Mouse (Mus musculus) layer of hippocampus, adult 2 months (tissue): ENCODE data around the gene Isy1. TPM values are rescaled to one million over a fixed set of nuclear protein-coding genes. Genes with fewer than 3 reads are reported as not detected.

Experiments
- DNase-seq, 2 experiments: peaks; one replicate each; pipeline ENCODE4 v3.0.0; 2022; ENCODE audit warnings: low spot score in 2 of 2
- H3K27ac ChIP-seq: fragments of 200-600 bp; 2 replicates; pipeline ENCODE4 v1.8.1; 2022
- H3K4me3 ChIP-seq: fragments of 200-600 bp; 2 replicates; pipeline ENCODE4 v1.8.1; 2022; ENCODE audit warnings: mild to moderate bottlenecking
- CTCF ChIP-seq: fragments of 200-600 bp; conservative IDR thresholded peaks from 2 replicates; pipeline ENCODE4 v1.8.1; 2022; ENCODE audit warnings: antibody characterized with exemption, mild to moderate bottlenecking, moderate library complexity
- total RNA-seq, 2 experiments: library from RNA; stranded (reverse); gene quantifications; 2 replicates each; pipeline ENCODE4 v1.2.3; 2021

Isy1 gene
- total RNA-seq, 2 experiments from 2014 or later, result 25.1 to 29.3 TPM

- H3K27ac ChIP-seq, result no peak overlapping the region
- no peak overlapping the region for H3K4me3 ChIP-seq
- TF ChIP-seq CTCF, result no peak
- DNase-seq, result no peak
These were observed 31.7 kb downstream of the Isy1 start for GRCm38 (mm10) chr6:87806857-87807256.

- Histone ChIP-seq H3K4me3 (no peak overlapping the region), H3K27ac (no peak overlapping the region)
- peak; percentile 46 for TF ChIP-seq CTCF
- no peak for DNase-seq
These were observed 32.6 kb downstream of the Isy1 start for GRCm38 (mm10) chr6:87806028-87806427.

- TF ChIP-seq CTCF, result no peak
- DNase-seq, result no peak
- Histone ChIP-seq H3K27ac (no peak overlapping the region), H3K4me3 (no peak overlapping the region)
These were observed 33.1 kb downstream of the Isy1 start for GRCm38 (mm10) chr6:87805448-87805847.

- Histone ChIP-seq H3K4me3 (no peak overlapping the region), H3K27ac (no peak overlapping the region)
- DNase-seq, result no peak
- no peak for TF ChIP-seq CTCF
These were observed 33.7 kb downstream of the Isy1 start for GRCm38 (mm10) chr6:87804886-87805285.

GRCm38 (mm10) chr6:87804036-87804435 is 34.6 kb downstream of the Isy1 start:
- Histone ChIP-seq H3K4me3 (no peak overlapping the region), H3K27ac (no peak overlapping the region)
- TF ChIP-seq CTCF, result no peak
- no peak for DNase-seq

- Histone ChIP-seq H3K27ac (no peak overlapping the region), H3K4me3 (no peak overlapping the region)
- DNase-seq, result no peak
- TF ChIP-seq CTCF, result no peak
These were observed 36.1 kb downstream of the Isy1 start for GRCm38 (mm10) chr6:87802462-87802861.

- no peak for DNase-seq
- TF ChIP-seq CTCF, result no peak
- no peak overlapping the region for H3K27ac ChIP-seq
- no peak overlapping the region for H3K4me3 ChIP-seq
These were observed 39.0 kb downstream of the Isy1 start for GRCm38 (mm10) chr6:87799576-87799975.

- Histone ChIP-seq H3K27ac (no peak overlapping the region), H3K4me3 (no peak overlapping the region)
- TF ChIP-seq CTCF, result no peak
- no peak for DNase-seq
These were observed 41.3 kb downstream of the Isy1 start for GRCm38 (mm10) chr6:87797321-87797720.

- H3K4me3 ChIP-seq, result no peak overlapping the region
- TF ChIP-seq CTCF, result no peak
- no peak for DNase-seq
- H3K27ac ChIP-seq, result no peak overlapping the region
These were observed 42.2 kb downstream of the Isy1 start for GRCm38 (mm10) chr6:87796251-87796880.

- DNase-seq, result no peak
- no peak overlapping the region for H3K4me3 ChIP-seq
- H3K27ac ChIP-seq, result no peak overlapping the region
- no peak for TF ChIP-seq CTCF
These were observed 43.0 kb downstream of the Isy1 start for GRCm38 (mm10) chr6:87795385-87796150.

- no peak for DNase-seq
- Histone ChIP-seq H3K4me3 (no peak overlapping the region), H3K27ac (no peak overlapping the region)
- no peak for TF ChIP-seq CTCF
These were observed 44.6 kb downstream of the Isy1 start for GRCm38 (mm10) chr6:87793821-87794510.

GRCm38 (mm10) chr6:87791826-87792225 is 46.8 kb downstream of the Isy1 start:
- TF ChIP-seq CTCF, result no peak
- Histone ChIP-seq H3K4me3 (no peak overlapping the region), H3K27ac (no peak overlapping the region)
- DNase-seq, result no peak

GRCm38 (mm10) chr6:87790779-87791480 is 47.7 kb downstream of the Isy1 start:
- DNase-seq, result no peak
- H3K4me3 ChIP-seq, result no peak overlapping the region
- no peak overlapping the region for H3K27ac ChIP-seq
- TF ChIP-seq CTCF, result no peak
